Mouse (Mus musculus): Measurements from ENCODE around the gene Ptprg. TPM values are rescaled to one million over a fixed set of nuclear protein-coding genes. Genes with fewer than 3 reads are reported as not detected.
A peak's percentile ranks its signal among the peaks of the same experiment; 100 is the strongest.

Gene Ptprg
- polyA plus RNA-seq, 1 experiment from 2014 or later = 32.8 TPM

GRCm38 (mm10) chr14:12107991-12108390 is 554.7 kb downstream of the Ptprg start:
- H3K9ac ChIP-seq = no peak overlapping the region
- no peak overlapping the region for H3K27ac ChIP-seq
- no peaks in the 10 kb centered on the region for H3K27me3 ChIP-seq
- peaks cover 5% of the 10 kb centered on the region; the same call in 1 of the 2 replicates for H3K4me1 ChIP-seq
- no peak for ATAC-seq
- H3K4me2 ChIP-seq = no peak overlapping the region
- H3K4me3 ChIP-seq = no peak overlapping the region
- no peaks in the 10 kb centered on the region for H3K9me3 ChIP-seq (replicated peaks)
- no peaks in the 10 kb centered on the region for H3K36me3 ChIP-seq (ENCODE audit: poor library complexity, severe bottlenecking)
- WGBS = 87% methylated on average over 7 of the region's 7 CpGs

DNA sequence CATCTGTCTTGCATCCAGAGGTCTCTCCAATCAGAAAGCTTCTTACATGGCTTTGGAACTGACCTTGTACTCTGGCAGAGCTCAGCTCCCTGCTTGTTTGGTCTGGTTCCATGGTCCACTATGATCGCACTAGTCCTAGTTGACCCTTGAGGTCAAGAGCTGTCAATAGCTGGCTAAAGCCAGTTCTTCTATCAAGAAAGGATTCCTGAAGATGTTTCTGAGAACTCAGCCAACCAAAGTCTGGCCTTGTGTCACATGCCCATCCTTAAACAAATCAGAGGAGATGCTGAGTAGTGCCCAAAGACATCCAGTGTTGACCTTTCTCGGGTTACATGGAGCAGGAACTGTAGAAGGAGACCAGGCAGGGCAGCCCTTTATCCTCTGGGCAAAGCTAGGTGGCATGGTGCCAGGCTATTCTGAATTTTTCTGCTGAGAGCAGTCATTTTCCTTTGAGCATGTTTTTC is 559.2 kb downstream of the Ptprg start:
- Histone ChIP-seq H3K4me3 (no peak overlapping the region), H3K36me3 (ENCODE audit: poor library complexity, severe bottlenecking) (no peaks in the 10 kb centered on the region), H3K9me3 (replicated peaks) (no peaks in the 10 kb centered on the region), H3K4me1 (peaks cover 5% of the 10 kb centered on the region; the same call in 1 of the 2 replicates), H3K27ac (no peak overlapping the region), H3K9ac (no peak overlapping the region), H3K4me2 (no peak overlapping the region), H3K27me3 (no peaks in the 10 kb centered on the region)
- 72% methylated on average over 2 of the region's 2 CpGs for WGBS
- no peak for ATAC-seq

- no peak overlapping the region for H3K4me2 ChIP-seq
- no peaks in the 10 kb centered on the region for H3K9me3 ChIP-seq (replicated peaks)
- no peaks in the 10 kb centered on the region for H3K36me3 ChIP-seq (ENCODE audit: poor library complexity, severe bottlenecking)
- no peak overlapping the region for H3K9ac ChIP-seq
- H3K27me3 ChIP-seq = no peaks in the 10 kb centered on the region
- 56% methylated on average over 5 of the region's 5 CpGs for WGBS
- H3K4me1 ChIP-seq = peaks cover 5% of the 10 kb centered on the region; the same call in 1 of the 2 replicates
- H3K27ac ChIP-seq = no peak overlapping the region
- no peak for ATAC-seq
- H3K4me3 ChIP-seq = no peak overlapping the region
Measured at GRCm38 (mm10) chr14:12113326-12113725, 560.0 kb downstream of the Ptprg start.

DNA sequence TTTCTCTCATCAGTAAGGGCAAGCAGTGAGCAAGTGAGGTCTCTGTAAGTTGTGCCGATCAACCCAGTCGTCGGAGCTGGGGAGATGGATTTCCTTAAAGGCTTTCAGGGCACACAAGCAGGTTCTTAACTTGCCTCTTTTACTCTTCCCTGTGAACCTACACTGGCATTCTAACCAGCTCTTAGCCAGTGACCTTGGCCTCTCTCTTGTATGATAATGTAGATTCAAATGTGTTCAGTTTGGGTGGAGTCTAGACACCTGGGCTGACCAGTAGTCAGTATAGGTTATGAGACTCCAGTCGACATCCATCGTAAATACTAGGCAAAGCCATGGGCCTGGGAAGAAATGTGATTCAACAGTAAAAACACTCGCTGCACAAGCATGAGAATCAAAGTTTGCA is 560.7 kb downstream of the Ptprg start:
- H3K27ac ChIP-seq = no peak overlapping the region
- no peak overlapping the region for H3K9ac ChIP-seq
- H3K4me1 ChIP-seq = peaks cover 5% of the 10 kb centered on the region; the same call in 1 of the 2 replicates
- ATAC-seq = no peak
- no peak overlapping the region for H3K4me3 ChIP-seq
- no peaks in the 10 kb centered on the region for H3K27me3 ChIP-seq
- H3K4me2 ChIP-seq = no peak overlapping the region
- no peaks in the 10 kb centered on the region for H3K9me3 ChIP-seq (replicated peaks)
- H3K36me3 ChIP-seq (ENCODE audit: poor library complexity, severe bottlenecking) = no peaks in the 10 kb centered on the region
- WGBS = 93% methylated on average over 6 of the region's 6 CpGs

DNA sequence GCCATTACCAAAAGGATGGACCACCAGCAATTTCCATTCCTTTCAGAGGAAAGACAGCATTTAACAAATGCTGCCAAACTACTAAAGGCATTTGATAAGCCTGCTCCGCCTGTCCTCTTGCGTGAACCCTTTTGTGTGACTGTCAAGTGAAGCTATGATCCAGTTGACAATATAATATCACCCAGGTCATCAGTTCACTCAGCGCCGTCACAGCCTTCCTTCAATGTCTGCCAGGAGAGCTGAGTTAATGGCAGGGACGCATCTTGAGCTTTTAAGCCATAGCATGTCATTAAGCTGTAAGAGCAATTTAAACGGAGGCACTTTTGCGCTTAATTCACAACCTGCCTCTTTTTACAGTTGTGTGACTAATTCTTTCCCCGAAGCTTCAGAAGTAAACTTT is 565.9 kb downstream of the Ptprg start:
- no peaks in the 10 kb centered on the region for H3K9me3 ChIP-seq (replicated peaks)
- H3K4me2 ChIP-seq = no peak overlapping the region
- no peaks in the 10 kb centered on the region for H3K27me3 ChIP-seq
- H3K36me3 ChIP-seq (ENCODE audit: poor library complexity, severe bottlenecking) = no peaks in the 10 kb centered on the region
- H3K9ac ChIP-seq = no peak overlapping the region
- no peak overlapping the region for H3K4me3 ChIP-seq
- peak; percentile 45 for ATAC-seq
- no peaks in the 10 kb centered on the region for H3K4me1 ChIP-seq
- 79% methylated on average over 8 of the region's 8 CpGs for WGBS
- H3K27ac ChIP-seq = no peak overlapping the region

GRCm38 (mm10) chr14:12121906-12122305 is 568.6 kb downstream of the Ptprg start:
- H3K27me3 ChIP-seq = no peaks in the 10 kb centered on the region
- no peak overlapping the region for H3K9ac ChIP-seq
- ATAC-seq = no peak
- 91% methylated on average over 7 of the region's 7 CpGs for WGBS
- no peaks in the 10 kb centered on the region for H3K36me3 ChIP-seq (ENCODE audit: poor library complexity, severe bottlenecking)
- 0 out of 2 replicates have a peak, but pooled peaks cover 3% of the 10 kb centered on the region for H3K4me1 ChIP-seq
- no peaks in the 10 kb centered on the region for H3K9me3 ChIP-seq (replicated peaks)
- no peak overlapping the region for H3K4me2 ChIP-seq
- no peak overlapping the region for H3K27ac ChIP-seq
- no peak overlapping the region for H3K4me3 ChIP-seq

DNA sequence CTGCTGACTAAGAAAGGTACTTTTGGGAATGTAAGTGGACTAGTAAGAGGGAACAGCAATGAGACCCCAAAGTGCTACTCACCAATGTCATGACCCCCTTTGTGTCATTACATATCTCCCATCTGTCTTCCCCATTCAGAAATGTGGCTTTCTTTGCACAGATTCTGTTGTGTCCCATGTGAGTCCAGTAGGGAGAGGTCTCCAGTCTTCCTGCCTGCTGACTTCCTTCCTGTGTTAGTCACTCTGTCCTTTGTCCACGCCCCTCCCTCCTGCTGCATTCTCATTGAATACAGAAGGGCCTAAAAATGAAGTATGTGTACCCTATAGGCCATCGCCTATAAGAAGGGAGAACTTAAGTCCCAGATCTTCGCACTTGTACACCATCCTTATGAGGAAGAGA is 571.4 kb downstream of the Ptprg start:
- H3K36me3 ChIP-seq (ENCODE audit: poor library complexity, severe bottlenecking) = no peaks in the 10 kb centered on the region
- no peak overlapping the region for H3K4me2 ChIP-seq
- no peak for ATAC-seq
- H3K4me1 ChIP-seq = 0 out of 2 replicates have a peak, but pooled peaks cover 3% of the 10 kb centered on the region
- no peak overlapping the region for H3K27ac ChIP-seq
- H3K4me3 ChIP-seq = no peak overlapping the region
- WGBS = 89% methylated on average over 3 of the region's 3 CpGs
- no peak overlapping the region for H3K9ac ChIP-seq
- H3K27me3 ChIP-seq = no peaks in the 10 kb centered on the region
- no peaks in the 10 kb centered on the region for H3K9me3 ChIP-seq (replicated peaks)

GRCm38 (mm10) chr14:12127951-12128350 is 574.6 kb downstream of the Ptprg start:
- 0 out of 2 replicates have a peak, but pooled peaks have one; percentile 30 for ATAC-seq
- H3K4me2 ChIP-seq = no peak overlapping the region
- H3K4me3 ChIP-seq = no peak overlapping the region
- H3K9me3 ChIP-seq (replicated peaks) = no peaks in the 10 kb centered on the region
- no peaks in the 10 kb centered on the region for H3K36me3 ChIP-seq (ENCODE audit: poor library complexity, severe bottlenecking)
- no peaks in the 10 kb centered on the region for H3K27me3 ChIP-seq
- 73% methylated on average over 3 of the region's 3 CpGs for WGBS
- H3K27ac ChIP-seq = no peak overlapping the region
- no peak overlapping the region for H3K9ac ChIP-seq
- H3K4me1 ChIP-seq = 0 out of 2 replicates have a peak, but pooled peaks cover 3% of the 10 kb centered on the region

GRCm38 (mm10) chr14:12132046-12132615 is 578.8 kb downstream of the Ptprg start:
- Histone ChIP-seq H3K9ac (no peak overlapping the region), H3K4me2 (no peak overlapping the region), H3K36me3 (ENCODE audit: poor library complexity, severe bottlenecking) (no peaks in the 10 kb centered on the region), H3K27me3 (no peaks in the 10 kb centered on the region), H3K9me3 (replicated peaks) (no peaks in the 10 kb centered on the region), H3K4me3 (no peak overlapping the region), H3K27ac (no peak overlapping the region), H3K4me1 (no peaks in the 10 kb centered on the region)
- 90% methylated on average over 7 of the region's 7 CpGs for whole genome bisulfite sequencing
- ATAC-seq = no peak

- no peak overlapping the region for H3K27ac ChIP-seq
- ATAC-seq = no peak
- H3K27me3 ChIP-seq = no peaks in the 10 kb centered on the region
- no peaks in the 10 kb centered on the region for H3K9me3 ChIP-seq (replicated peaks)
- no peak overlapping the region for H3K4me2 ChIP-seq
- no peak overlapping the region for H3K4me3 ChIP-seq
- no peaks in the 10 kb centered on the region for H3K4me1 ChIP-seq
- H3K36me3 ChIP-seq (ENCODE audit: poor library complexity, severe bottlenecking) = no peaks in the 10 kb centered on the region
- WGBS = 88% methylated on average over 3 of the region's 3 CpGs
- H3K9ac ChIP-seq = no peak overlapping the region
Measured at GRCm38 (mm10) chr14:12133163-12133562, 579.8 kb downstream of the Ptprg start.

DNA sequence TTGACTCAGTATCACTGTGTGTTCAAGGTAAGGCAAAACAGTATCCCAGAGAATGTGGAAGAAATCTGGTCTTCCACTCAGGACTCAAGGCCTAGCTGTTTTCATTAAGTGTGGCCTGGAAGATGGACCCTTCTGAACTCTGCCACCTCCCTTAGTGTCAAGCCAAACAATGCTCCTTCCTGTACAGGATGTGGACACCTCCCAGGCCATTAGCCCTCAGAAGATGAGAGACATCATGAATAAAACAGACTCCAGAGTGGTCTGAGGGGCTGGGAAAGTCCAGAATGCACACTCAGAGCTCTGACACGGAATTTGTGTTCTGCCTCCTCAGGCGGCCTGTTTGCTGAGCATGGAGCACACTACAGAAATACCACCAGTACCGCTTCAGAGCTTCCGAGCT is 581.2 kb downstream of the Ptprg start:
- ATAC-seq = no peak
- 89% methylated on average over 4 of the region's 4 CpGs for WGBS
- 0 out of 2 replicates have a peak, but pooled peaks cover 4% of the 10 kb centered on the region for H3K4me1 ChIP-seq

GRCm38 (mm10) chr14:12136536-12136935 is 583.2 kb downstream of the Ptprg start:
- no peak for ATAC-seq
- Histone ChIP-seq H3K9me3 (replicated peaks) (no peaks in the 10 kb centered on the region), H3K4me2 (no peak overlapping the region), H3K4me3 (no peak overlapping the region), H3K27me3 (0 out of 2 replicates have a peak, but pooled peaks cover 3% of the 10 kb centered on the region), H3K36me3 (ENCODE audit: poor library complexity, severe bottlenecking) (no peaks in the 10 kb centered on the region), H3K4me1 (0 out of 2 replicates have a peak, but pooled peaks cover 6% of the 10 kb centered on the region), H3K9ac (no peak overlapping the region), H3K27ac (no peak overlapping the region)
- 67% methylated on average over 4 of the region's 4 CpGs for WGBS

More for the DNA sequence above, 581.2 kb downstream of the Ptprg start:
- Histone ChIP-seq H3K36me3 (ENCODE audit: poor library complexity, severe bottlenecking) (no peaks in the 10 kb centered on the region), H3K9me3 (replicated peaks) (no peaks in the 10 kb centered on the region), H3K9ac (no peak overlapping the region), H3K4me3 (no peak overlapping the region), H3K4me2 (no peak overlapping the region), H3K27me3 (no peaks in the 10 kb centered on the region), H3K27ac (no peak overlapping the region)
